Comparison of ENCODE assay signal across 9 mouse cellular contexts in genomic region chr1:132030574-132030973, GRCm38 (mm10). TPM values are rescaled to one million over a fixed set of nuclear protein-coding genes. Genes with fewer than 3 reads are reported as not detected.
DNase-seq lines count a peak whose midpoint lies in the region; ATAC-seq and TF ChIP-seq lines count a peak whose summit lies in the region.
"Had no signal": no experiment of that assay in that cellular context is flagged by ENCODE, and none has a peak within 500 bp of the region (broad histone marks: within the 10 kb centered on the region; RNA-seq: fewer than 3 reads in every experiment).

No protein-coding gene starts in this region.

- H3K9me3 ChIP-seq in hindbrain, postnatal 0 days (ENCODE audit: low read length): no peaks in the 10 kb centered on the region
- no peaks in the 10 kb centered on the region for H3K9me3 ChIP-seq in hindbrain, embryonic 12.5 days (replicated peaks)
- H3K9me3 ChIP-seq in midbrain, postnatal 0 days (ENCODE audit: low read length): no peaks in the 10 kb centered on the region
- H3K9me3 ChIP-seq in midbrain, embryonic 16.5 days (replicated peaks; ENCODE audit: control insufficient read depth, low read length, poor library complexity, severe bottlenecking): no peaks in the 10 kb centered on the region
- H3K9me3 ChIP-seq: limb, embryonic 13.5 days had no signal

- H3K9ac ChIP-seq in hindbrain, postnatal 0 days (replicated peaks; ENCODE audit: low read length): no peak overlapping the region
- H3K9ac ChIP-seq in hindbrain, embryonic 12.5 days: no peak overlapping the region
- no peak overlapping the region for H3K9ac ChIP-seq in midbrain, postnatal 0 days (replicated peaks; ENCODE audit: low read length, poor library complexity, severe bottlenecking)
- H3K9ac ChIP-seq in midbrain, embryonic 16.5 days (ENCODE audit: low read depth, low read length): no peak overlapping the region
- H3K9ac ChIP-seq: limb, embryonic 13.5 days had no signal

- 66% methylated on average over 2 of the region's 2 CpGs for WGBS in hindbrain, postnatal 0 days
- 72% methylated on average over 2 of the region's 2 CpGs for WGBS in hindbrain, embryonic 12.5 days
- WGBS in midbrain, postnatal 0 days: 72% methylated on average over 2 of the region's 2 CpGs
- 64% methylated on average over 2 of the region's 2 CpGs for WGBS in midbrain, embryonic 16.5 days
- WGBS in bone marrow, adult 2 months: 66% methylated on average over 2 of the region's 2 CpGs

- no peak for DNase-seq in hindbrain, postnatal 0 days (ENCODE audit: low spot score)
- DNase-seq in midbrain, postnatal 0 days (ENCODE audit: low spot score): no peak
- peak; percentile 61 for DNase-seq in thymus, postnatal 4 days
- DNase-seq in kidney, adult 8-10 months: no peak

- no peak for TF ChIP-seq POLR2A in bone marrow, adult 2 months (IDR thresholded peaks at IDR 0.05; ENCODE audit: borderline replicate concordance, control insufficient read depth, low read depth, low read length)

- H3K4me3 ChIP-seq in hindbrain, postnatal 0 days (ENCODE audit: low read length): no peak overlapping the region
- no peak overlapping the region for H3K4me3 ChIP-seq in hindbrain, embryonic 12.5 days
- no peak overlapping the region for H3K4me3 ChIP-seq in midbrain, postnatal 0 days (ENCODE audit: low read depth, low read length)
- no peak overlapping the region for H3K4me3 ChIP-seq in midbrain, embryonic 16.5 days (ENCODE audit: low read depth, low read length)
- H3K4me3 ChIP-seq in bone marrow, adult 2 months (replicated peaks; ENCODE audit: control insufficient read depth, low read depth, low read length): no peak overlapping the region
- H3K4me3 ChIP-seq: limb, embryonic 13.5 days; myocyte had no signal

- peak; percentile 45 for TF ChIP-seq CTCF in hindbrain, postnatal 0 days (IDR thresholded peaks at IDR 0.05; ENCODE audit: low read depth)
- peak; percentile 51 for TF ChIP-seq CTCF in midbrain, postnatal 0 days (IDR thresholded peaks at IDR 0.05)
- peak; percentile 57 for TF ChIP-seq CTCF in bone marrow, adult 2 months (IDR thresholded peaks at IDR 0.05; ENCODE audit: control insufficient read depth, insufficient read depth, low read length)

- peaks cover 10% of the 10 kb centered on the region; the same call in 1 of the 2 replicates for H3K36me3 ChIP-seq in hindbrain, postnatal 0 days (ENCODE audit: insufficient read depth, low read length)
- H3K36me3 ChIP-seq in hindbrain, embryonic 12.5 days: peaks cover 61% of the 10 kb centered on the region
- peaks cover 22% of the 10 kb centered on the region for H3K36me3 ChIP-seq in midbrain, postnatal 0 days (ENCODE audit: insufficient read depth, low read length)
- H3K36me3 ChIP-seq in midbrain, embryonic 16.5 days (ENCODE audit: control insufficient read depth, insufficient read depth, low read length): peaks cover 4% of the 10 kb centered on the region; the same call in 1 of the 2 replicates

- no peak for ATAC-seq in hindbrain, postnatal 0 days
- no peak for ATAC-seq in hindbrain, embryonic 12.5 days (ENCODE audit: low FRiP score)
- no peak for ATAC-seq in midbrain, postnatal 0 days (ENCODE audit: low FRiP score)
- no peak for ATAC-seq in midbrain, embryonic 16.5 days

- no peaks in the 10 kb centered on the region for H3K27me3 ChIP-seq in hindbrain, postnatal 0 days (ENCODE audit: insufficient read depth, low read length)
- H3K27me3 ChIP-seq in hindbrain, embryonic 12.5 days: no peaks in the 10 kb centered on the region
- no peaks in the 10 kb centered on the region for H3K27me3 ChIP-seq in midbrain, postnatal 0 days (ENCODE audit: insufficient read depth, low read length)
- H3K27me3 ChIP-seq in midbrain, embryonic 16.5 days (ENCODE audit: control insufficient read depth, insufficient read depth, low read depth, low read length): no peaks in the 10 kb centered on the region
- H3K27me3 ChIP-seq: limb, embryonic 13.5 days had no signal

- H3K27ac ChIP-seq in hindbrain, postnatal 0 days: no peak overlapping the region
- no peak overlapping the region for H3K27ac ChIP-seq in hindbrain, embryonic 12.5 days
- no peak overlapping the region for H3K27ac ChIP-seq in midbrain, postnatal 0 days (ENCODE audit: low read depth, low read length)
- H3K27ac ChIP-seq in midbrain, embryonic 16.5 days (ENCODE audit: low read length): no peak overlapping the region
- no peak overlapping the region for H3K27ac ChIP-seq in bone marrow, adult 2 months (ENCODE audit: control insufficient read depth, insufficient read depth, low read depth, low read length, poor library complexity)
- H3K27ac ChIP-seq: limb, embryonic 13.5 days had no signal

- no peak overlapping the region for H3K4me2 ChIP-seq in hindbrain, postnatal 0 days (ENCODE audit: low read depth, low read length)
- H3K4me2 ChIP-seq in hindbrain, embryonic 12.5 days (replicated peaks): no peak overlapping the region
- no peak overlapping the region for H3K4me2 ChIP-seq in midbrain, postnatal 0 days (ENCODE audit: low read depth, low read length, poor library complexity, severe bottlenecking)
- H3K4me2 ChIP-seq in midbrain, embryonic 16.5 days (ENCODE audit: low read length): no peak overlapping the region
- H3K4me2 ChIP-seq: limb, embryonic 13.5 days had no signal

- no peaks in the 10 kb centered on the region for H3K4me1 ChIP-seq in hindbrain, postnatal 0 days (ENCODE audit: insufficient read depth, low read length)
- no peaks in the 10 kb centered on the region for H3K4me1 ChIP-seq in hindbrain, embryonic 12.5 days
- H3K4me1 ChIP-seq in midbrain, postnatal 0 days (ENCODE audit: insufficient read depth, low read length): no peaks in the 10 kb centered on the region
- H3K4me1 ChIP-seq in midbrain, embryonic 16.5 days (ENCODE audit: control insufficient read depth, insufficient read depth, low read length): no peaks in the 10 kb centered on the region
- H3K4me1 ChIP-seq in bone marrow, adult 2 months (ENCODE audit: control insufficient read depth, insufficient read depth, low read length): peaks cover 1% of the 10 kb centered on the region

RNA-seq across cellular contexts. Expression of gene Elk4, which starts 23.2 kb away (rescaled TPM):
- total RNA-seq in hindbrain, postnatal 0 days (2014; rRNA removed): 18.8 and 22.4 TPM in 2 replicates
- 8.0 and 8.2 TPM in 2 replicates for polyA plus RNA-seq in hindbrain, postnatal 0 days (2015; fragmentation: Nextera tagmentation; extraction: Ambion mirVana)
- polyA plus RNA-seq in hindbrain, embryonic 12.5 days (2016; fragmentation: Nextera tagmentation; extraction: Ambion mirVana): 18.5 and 21.7 TPM in 2 replicates
- 17.6 and 23.4 TPM in 2 replicates for total RNA-seq in midbrain, postnatal 0 days (2014; rRNA removed)
- polyA plus RNA-seq in midbrain, postnatal 0 days (2015; fragmentation: Nextera tagmentation; extraction: Ambion mirVana): 6.0 and 8.1 TPM in 2 replicates
- 8.1 and 8.7 TPM in 2 replicates for polyA plus RNA-seq in midbrain, embryonic 16.5 days (2015; fragmentation: Nextera tagmentation; extraction: Ambion mirVana)
- 73.2 and 91.1 TPM in 2 replicates for polyA plus RNA-seq in bone marrow, adult 2 months (2011; ENCODE audit: insufficient read depth, insufficient read length, low replicate concordance, missing spikeins)

RNA-seq across cellular contexts. Expression of gene Mfsd4a, which starts 37.3 kb away (rescaled TPM):
- 5.8 and 10.2 TPM in 2 replicates for total RNA-seq in hindbrain, postnatal 0 days (2014; rRNA removed)
- 8.4 and 9.1 TPM in 2 replicates for polyA plus RNA-seq in hindbrain, postnatal 0 days (2015; fragmentation: Nextera tagmentation; extraction: Ambion mirVana)
- 15.4 and 16.2 TPM in 2 replicates for polyA plus RNA-seq in hindbrain, embryonic 12.5 days (2016; fragmentation: Nextera tagmentation; extraction: Ambion mirVana)
- total RNA-seq in midbrain, postnatal 0 days (2014; rRNA removed): 4.6 and 9.2 TPM in 2 replicates
- polyA plus RNA-seq in midbrain, postnatal 0 days (2015; fragmentation: Nextera tagmentation; extraction: Ambion mirVana): 9.0 and 9.9 TPM in 2 replicates
- 7.7 and 10.4 TPM in 2 replicates for polyA plus RNA-seq in midbrain, embryonic 16.5 days (2015; fragmentation: Nextera tagmentation; extraction: Ambion mirVana)
- not detected in 2 replicates for polyA plus RNA-seq in bone marrow, adult 2 months (2011; ENCODE audit: insufficient read depth, insufficient read length, low replicate concordance, missing spikeins)
